Mouse (Mus musculus) cerebellum, postnatal 4 days (tissue): ENCODE data around the gene Casp9.
A peak's percentile ranks its signal among the peaks of the same experiment; 100 is the strongest.

ENCODE experiments used
- DNase-seq, 2 experiments: peaks; one replicate each; pipeline ENCODE4 v3.0.0; 2022; ENCODE audit warnings: low spot score in 2 of 2, mixed read lengths in 1 of 2

Casp9 gene

GRCm38 (mm10) chr4:141817706-141818105, 24.3 kb downstream of the Casp9 start:
- no peak for DNase-seq

DNA sequence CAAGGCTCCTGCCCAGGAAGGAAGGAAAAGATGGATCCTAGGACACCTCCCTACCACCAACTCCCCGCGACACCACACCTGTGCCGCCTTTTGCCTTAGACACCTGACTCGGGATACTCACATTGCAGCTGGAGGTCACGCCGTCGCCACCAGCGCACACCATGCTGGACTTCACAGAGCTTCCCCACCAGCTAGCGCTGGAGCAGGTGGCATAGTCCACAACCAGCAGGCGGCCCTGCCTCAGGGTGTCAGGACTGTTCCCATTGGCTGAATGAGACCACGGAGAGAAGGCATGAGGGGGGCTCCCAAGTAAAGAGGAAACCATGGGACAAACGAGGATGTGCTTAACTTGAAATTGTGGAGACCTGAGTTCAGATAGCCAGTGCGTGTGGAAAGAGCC, 25.4 kb downstream of the Casp9 start:
- peak in 1 of 2 experiments; percentile 7 for DNase-seq

DNA sequence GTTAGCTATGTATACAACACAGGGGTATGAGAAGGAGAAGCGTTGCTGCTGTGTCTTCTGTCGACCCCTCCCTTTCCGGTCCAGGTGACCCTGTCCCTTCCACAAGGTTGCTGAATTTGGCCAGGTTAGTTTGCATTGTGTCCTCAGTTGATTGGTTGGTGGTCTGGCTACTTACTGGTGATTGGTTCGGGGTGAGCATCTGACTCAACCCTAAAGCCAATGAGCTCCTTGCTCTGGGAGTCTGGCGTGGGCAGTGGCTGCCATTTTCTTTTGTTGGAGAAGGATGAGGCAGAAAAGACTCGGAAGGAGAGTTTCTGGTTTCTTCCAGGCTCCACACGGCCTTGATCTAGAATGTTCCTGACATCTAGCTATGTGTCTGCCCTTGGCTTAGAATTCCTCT, 25.9 kb downstream of the Casp9 start:
- peak in 1 of 2 experiments; percentile 10 for DNase-seq

DNA sequence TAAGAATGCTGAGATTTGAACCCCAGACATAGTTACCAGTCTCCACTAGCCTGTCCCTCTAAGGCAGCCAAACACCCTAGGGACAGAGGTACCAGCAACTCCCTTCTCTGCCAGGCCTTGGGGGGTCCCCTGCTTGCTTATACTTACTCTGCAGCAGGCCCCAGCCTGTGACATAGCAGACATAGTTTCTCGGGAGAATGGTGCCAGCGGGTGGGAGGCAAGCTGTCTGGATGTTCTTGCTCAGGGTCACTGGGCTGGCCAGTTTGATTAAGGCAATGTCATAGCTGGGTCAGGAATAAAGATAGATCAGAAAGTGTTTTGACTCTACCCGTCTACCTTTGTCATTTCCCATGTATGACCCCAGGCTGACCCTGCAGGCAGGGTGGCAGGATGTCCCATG, 27.8 kb downstream of the Casp9 start:
- DNase-seq: no peak

DNA sequence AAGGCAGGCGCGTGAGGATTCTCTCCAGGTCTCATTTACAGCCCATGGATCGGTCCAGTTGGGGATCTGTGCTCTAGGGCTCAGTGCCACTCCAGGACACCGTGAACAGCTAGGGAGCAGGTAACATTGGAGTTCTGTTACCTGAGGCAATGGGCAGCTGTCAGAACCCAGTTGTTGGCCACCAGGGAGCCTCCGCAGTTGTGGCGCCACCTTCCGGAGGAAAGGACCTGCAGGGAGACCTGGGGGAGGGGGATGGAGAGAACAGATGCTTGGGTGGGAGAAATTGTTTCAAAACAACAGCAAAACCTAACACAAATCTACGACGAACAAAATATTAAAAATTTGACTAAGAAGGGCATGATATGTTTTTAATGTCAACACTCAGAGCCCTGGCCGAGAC, 28.7 kb downstream of the Casp9 start:
- DNase-seq: peak in 1 of 2 experiments; percentile 19

DNA sequence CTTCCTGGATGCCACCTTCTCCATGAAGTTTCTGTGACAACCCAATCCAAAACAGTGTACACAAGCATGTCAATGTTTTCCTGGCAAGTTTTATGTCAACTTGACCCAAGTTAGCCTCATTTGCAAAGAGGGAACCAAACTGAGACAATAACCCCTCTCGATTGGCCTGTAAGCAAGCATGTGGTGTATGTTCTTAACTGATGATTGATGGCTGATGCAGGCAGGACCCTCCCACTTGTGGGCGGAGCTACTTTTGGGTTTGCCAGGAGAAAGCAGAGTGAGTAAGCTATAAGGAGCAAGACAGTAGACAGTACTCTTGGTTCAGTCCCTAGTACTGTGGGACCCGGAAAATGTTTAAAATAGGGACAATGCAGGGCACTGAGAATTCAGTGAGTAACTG, 29.6 kb downstream of the Casp9 start:
- DNase-seq: peak in 1 of 2 experiments; percentile 7

DNA sequence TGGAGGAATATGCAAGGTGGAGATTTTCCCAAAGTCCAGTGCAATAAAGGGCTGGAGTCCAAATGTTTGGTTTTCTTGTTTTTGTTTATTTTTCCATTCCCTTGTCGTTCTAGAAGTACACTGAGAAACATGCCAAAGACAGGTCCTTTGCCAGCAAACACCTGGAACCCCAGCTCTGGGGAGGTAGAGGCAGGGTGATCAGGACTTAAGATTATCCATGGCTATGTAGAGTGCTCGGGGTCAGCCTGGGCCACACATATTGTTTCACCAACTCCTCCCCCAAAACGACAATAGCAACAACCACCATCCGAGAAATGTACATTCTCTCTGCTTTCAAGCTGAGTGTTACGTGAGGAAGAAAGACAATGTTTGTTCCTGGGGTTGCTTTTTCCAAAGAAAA, 32.6 kb downstream of the Casp9 start, which contains the start of gene Cela2a:
Gene Cela2a, minus strand, starts transcription at position 101 of the 400 bp plus-strand sequence.
- DNase-seq: no peak

GRCm38 (mm10) chr4:141827401-141827800, 34.0 kb downstream of the Casp9 start:
- no peak for DNase-seq

DNA sequence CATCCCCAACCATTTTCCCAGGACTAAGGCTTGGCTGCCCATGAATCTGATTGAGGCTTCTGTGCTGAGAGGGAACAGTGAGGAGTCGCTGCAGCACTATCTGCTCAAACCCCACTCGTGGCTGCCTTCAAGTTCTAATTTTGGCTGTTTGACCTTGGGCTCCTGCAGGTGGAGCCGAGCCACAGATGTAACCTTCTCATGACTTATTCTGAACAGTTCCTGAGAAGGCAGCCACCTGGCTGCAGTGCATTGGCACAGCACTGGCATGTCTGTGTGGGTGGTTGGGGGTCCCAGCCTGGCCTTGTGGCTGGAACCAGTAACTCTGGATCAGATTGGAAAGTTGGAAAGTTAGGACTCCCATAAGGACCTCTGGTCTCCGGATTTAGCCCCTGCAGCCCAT, 34.8 kb downstream of the Casp9 start:
- DNase-seq: no peak

DNA sequence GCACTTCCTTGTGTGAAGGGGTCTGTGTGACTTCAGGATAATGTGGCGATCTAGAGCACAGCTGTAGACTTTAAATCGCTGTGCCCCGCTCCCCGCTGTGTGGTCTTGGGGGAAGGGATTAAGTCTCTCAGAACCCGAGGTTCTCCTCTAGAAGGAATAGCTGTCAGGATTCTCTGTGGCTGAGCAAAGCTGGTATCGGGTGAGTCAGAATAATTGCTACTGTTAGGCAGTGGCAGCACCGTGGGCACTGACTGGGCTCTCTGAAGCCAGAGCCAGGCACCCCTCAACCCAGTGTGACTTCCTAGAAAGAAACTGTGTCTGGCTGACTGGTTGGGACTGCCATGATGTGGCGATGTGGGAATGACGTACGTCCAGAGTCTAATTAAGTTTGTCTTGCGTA, 37.0 kb downstream of the Casp9 start:
- DNase-seq: no peak

DNA sequence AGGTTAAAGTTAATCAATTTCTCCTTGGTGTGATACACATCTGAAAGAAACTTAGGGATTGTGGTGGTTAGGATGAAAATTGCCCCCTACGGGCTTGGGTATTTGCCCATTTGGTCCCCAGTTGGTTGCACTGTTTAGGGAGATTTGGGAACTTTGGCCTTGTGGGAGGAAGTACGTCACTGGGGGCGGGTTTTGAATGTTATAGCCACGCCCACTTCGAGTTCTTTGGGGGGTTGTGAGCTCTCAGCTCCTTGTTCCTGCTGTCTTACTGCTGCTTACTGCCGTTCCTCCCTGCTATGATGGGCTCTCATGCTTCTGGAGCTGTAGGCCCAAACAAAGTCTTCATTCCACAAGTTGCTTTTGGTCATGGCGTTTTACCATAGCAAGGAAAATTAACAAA, 37.9 kb downstream of the Casp9 start:
- DNase-seq: no peak

DNA sequence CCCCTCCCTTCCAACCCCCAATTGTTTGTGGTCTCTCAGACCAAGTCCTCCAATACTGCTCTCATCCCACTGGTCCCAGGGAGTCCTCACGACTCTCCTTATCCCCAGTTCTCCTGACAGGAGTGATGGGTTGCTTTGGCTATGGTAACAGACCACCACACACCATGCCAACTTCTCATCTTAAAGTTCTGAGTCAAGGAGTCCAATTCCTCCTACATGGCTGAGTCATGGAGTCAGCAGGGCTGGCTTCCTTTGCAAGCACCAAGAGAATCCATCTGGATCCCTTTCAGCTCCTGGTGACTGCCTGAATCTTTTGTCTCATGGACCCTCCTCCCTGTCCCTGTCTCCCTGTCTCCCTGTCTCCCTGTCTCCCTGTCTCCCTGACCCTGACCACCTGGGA, 40.5 kb downstream of the Casp9 start:
- no peak for DNase-seq

GRCm38 (mm10) chr4:141834536-141835095, 41.2 kb downstream of the Casp9 start:
- no peak for DNase-seq

DNA sequence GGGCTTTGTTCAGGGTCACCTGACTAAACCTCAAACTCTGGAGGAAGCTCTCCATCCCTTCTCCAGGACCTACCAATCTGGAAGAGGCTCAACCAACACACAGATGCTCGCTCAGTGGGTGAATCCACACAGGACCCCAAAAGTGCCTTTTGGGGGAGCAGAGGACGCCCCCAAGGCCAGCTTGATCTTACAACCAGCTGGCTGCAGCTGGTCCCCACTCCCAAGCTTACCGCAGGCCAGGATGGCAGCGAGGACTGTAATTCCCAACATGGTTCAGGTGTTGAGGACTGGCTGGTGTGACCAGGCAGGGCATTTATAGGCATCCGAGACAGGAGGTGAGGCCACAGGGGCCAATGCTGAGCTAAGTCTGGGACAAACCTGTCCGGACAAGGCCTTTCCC, 52.6 kb downstream of the Casp9 start, which contains the start of gene Ctrc:
Gene Ctrc, minus strand, starts transcription at position 361 of the 400 bp plus-strand sequence.
- no peak for DNase-seq

- peak in 1 of 2 experiments; percentile 65 for DNase-seq
These were observed 60.0 kb downstream of the Casp9 start for GRCm38 (mm10) chr4:141853437-141853836.

DNA sequence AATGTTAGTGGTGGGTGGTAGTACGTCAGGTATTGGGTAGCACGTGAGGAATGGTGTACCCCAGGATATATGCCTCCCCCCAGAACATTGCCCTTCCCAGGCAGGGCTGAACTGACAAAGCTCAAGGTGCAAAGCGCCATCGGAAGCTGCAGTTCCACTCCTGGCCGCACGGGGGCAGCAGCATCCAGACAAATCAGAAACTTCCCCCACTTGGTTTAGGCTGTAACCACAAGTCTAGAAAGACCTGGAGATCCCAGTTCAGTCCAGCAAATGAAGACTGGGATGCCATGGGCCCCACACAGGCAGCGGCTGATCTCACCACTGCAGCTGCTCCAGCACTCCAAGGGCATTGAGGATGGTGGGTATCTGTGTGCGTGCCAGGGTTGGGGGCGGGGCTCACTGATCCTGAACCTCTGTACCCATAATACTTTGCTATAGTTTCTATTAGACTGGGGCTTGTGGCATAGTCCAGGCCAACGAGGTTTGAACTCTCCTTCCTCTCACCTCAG, 64.1 kb downstream of the Casp9 start:
- peak; percentile 87 to 92 for DNase-seq

- DNase-seq: no peak
These were observed 65.1 kb downstream of the Casp9 start for GRCm38 (mm10) chr4:141858501-141858900.

- no peak for DNase-seq
These were observed 65.9 kb downstream of the Casp9 start for GRCm38 (mm10) chr4:141859351-141859750.

DNA sequence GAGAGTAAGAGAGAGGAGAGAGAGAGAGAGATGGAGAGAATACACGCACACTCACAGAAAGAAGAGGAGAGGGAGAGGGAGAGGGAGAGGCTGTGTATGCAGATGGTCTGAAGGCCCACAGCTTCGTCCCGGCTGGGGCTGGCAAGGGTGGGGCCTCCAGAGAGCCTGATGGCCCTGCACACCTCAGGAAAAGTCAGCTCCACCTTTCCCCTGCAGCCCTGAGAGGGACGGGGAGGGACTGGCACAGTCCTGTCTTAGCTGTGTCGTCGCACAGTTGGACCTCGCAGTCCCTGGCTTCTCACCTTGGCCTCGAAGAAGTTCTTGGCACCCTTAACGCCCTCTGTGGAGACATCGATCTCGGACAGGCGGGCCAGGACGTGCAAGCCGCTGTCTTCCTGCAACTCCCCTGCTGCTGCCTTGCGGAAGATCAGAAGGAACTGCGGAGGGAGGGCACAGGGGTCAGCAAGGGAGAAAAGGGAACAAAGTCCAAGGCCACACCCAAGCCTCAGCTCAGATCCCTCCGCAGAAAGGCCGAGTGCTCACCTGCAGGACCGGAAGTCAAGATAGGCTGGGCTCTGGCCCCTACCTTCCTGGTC, 66.9 kb downstream of the Casp9 start:
- DNase-seq: no peak

DNA sequence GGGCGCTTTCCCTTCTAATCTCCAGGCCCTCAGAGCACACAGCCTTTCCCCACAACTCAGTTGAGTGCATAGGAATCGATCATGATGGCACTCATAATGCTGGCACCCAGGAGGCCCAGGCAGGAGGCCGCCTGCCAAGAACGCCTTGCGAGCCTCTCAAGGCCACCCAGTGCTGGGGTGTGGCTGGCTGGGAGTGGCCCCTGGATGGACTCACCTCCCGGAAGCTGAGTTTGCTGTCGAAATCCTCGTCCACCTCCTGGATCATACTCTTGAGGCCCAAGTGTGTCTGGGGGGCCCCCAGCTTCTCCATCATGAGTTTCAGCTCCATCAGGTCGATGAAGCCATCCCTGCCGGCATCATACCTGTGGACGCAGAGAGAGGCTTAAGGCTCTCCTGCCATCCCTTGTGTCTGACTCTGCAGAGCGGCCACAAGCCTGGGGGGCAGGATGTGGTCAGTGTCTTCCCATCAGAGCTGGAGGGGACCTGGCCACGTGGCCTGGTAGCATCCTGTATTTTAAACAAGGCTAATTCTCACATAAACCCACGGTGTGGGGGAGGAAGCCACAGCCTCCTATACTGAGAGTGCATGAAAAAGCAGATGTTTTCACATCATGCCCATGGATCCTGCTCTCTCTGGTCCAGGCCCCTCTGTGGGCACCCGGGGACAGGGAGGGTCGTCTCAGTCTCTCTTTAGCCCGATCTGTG, 68.3 kb downstream of the Casp9 start:
- DNase-seq: peak in 1 of 2 experiments; percentile 19

- no peak for DNase-seq
These were observed 69.5 kb downstream of the Casp9 start for GRCm38 (mm10) chr4:141862867-141863266.

- no peak for DNase-seq
These were observed 70.4 kb downstream of the Casp9 start for GRCm38 (mm10) chr4:141863726-141864280.

GRCm38 (mm10) chr4:141864506-141864905, 71.1 kb downstream of the Casp9 start:
- no peak for DNase-seq
